Mouse (Mus musculus): Measurements from ENCODE around the gene Map7d1. TPM values are rescaled to one million over a fixed set of nuclear protein-coding genes. Genes with fewer than 3 reads are reported as not detected.

Gene Map7d1
- polyA plus RNA-seq, 1 experiment from 2014 or later, result 97.5 TPM

GRCm38 (mm10) chr4:126262119-126262807 is 6.1 kb upstream of the Map7d1 start, which contains the start of gene Trappc3:
TSS of gene Trappc3 (plus strand) at chr4:126262325.
- under 1% methylated on average over 46 of the region's 46 CpGs for WGBS
- H3K36me3 ChIP-seq, result no peaks in the 10 kb centered on the region
- H3K9me3 ChIP-seq, result no peaks in the 10 kb centered on the region
- peak within 1 kb of the TSS; percentile 75 for H3K9ac ChIP-seq
- H3K4me1 ChIP-seq (replicated peaks), result peaks cover 55% of the 10 kb centered on the region
- peak within 1 kb of the TSS; percentile 81 for H3K4me2 ChIP-seq
- peak within 1 kb of the TSS; percentile 81 for H3K4me3 ChIP-seq
- H3K27ac ChIP-seq (replicated peaks), result peak within 1 kb of the TSS; percentile 66
- ATAC-seq (ENCODE audit: low FRiP score, low read depth), result peak; percentile 97
- H3K27me3 ChIP-seq, result no peaks in the 10 kb centered on the region

DNA sequence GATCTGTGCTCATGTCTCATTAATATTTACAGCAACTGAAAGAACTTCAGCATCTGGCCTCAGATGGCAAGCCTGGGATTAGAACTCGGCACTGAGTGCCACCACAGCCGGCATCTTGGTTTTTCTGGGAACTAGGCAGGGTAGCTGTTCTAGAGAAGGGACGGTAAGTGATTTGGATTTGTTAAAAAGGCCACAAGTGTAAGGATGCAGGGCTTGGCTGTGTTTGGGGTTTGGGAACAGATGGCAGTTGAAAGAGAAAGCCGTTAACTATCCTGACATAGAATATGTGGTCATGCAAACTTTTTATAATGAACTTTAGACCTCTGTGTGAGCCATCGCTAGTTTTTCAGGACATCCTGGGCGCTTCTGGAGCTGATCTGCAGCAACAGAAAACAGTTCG is 5.5 kb upstream of the Map7d1 start:
- H3K9me3 ChIP-seq, result no peaks in the 10 kb centered on the region
- no peak for ATAC-seq (ENCODE audit: low FRiP score, low read depth)
- no peak overlapping the region for H3K27ac ChIP-seq (replicated peaks)
- peaks cover 59% of the 10 kb centered on the region for H3K4me1 ChIP-seq (replicated peaks)
- 0 out of 2 replicates have a peak overlapping the region, but pooled peaks have one; percentile 4 for H3K9ac ChIP-seq
- no peaks in the 10 kb centered on the region for H3K27me3 ChIP-seq
- 50% methylated on average over 7 of the region's 7 CpGs for WGBS
- peak overlapping the region; percentile 81; the same call in 1 of the 2 replicates for H3K4me3 ChIP-seq
- no peaks in the 10 kb centered on the region for H3K36me3 ChIP-seq
- no peak overlapping the region for H3K4me2 ChIP-seq

- no peaks in the 10 kb centered on the region for H3K9me3 ChIP-seq
- no peak overlapping the region for H3K4me2 ChIP-seq
- no peak overlapping the region for H3K9ac ChIP-seq
- no peak for ATAC-seq (ENCODE audit: low FRiP score, low read depth)
- H3K4me1 ChIP-seq (replicated peaks), result peaks cover 55% of the 10 kb centered on the region
- 77% methylated on average over 6 of the region's 6 CpGs for WGBS
- no peak overlapping the region for H3K4me3 ChIP-seq
- peak overlapping the region; percentile 67; the same call in 1 of the 2 replicates for H3K27ac ChIP-seq (replicated peaks)
- no peaks in the 10 kb centered on the region for H3K36me3 ChIP-seq
- H3K27me3 ChIP-seq, result no peaks in the 10 kb centered on the region
These were observed 5.1 kb upstream of the Map7d1 start for GRCm38 (mm10) chr4:126261266-126261665.

GRCm38 (mm10) chr4:126260520-126261201 is 4.5 kb upstream of the Map7d1 start:
- 10% methylated on average over 10 of the region's 10 CpGs for WGBS
- Histone ChIP-seq H3K36me3 (no peaks in the 10 kb centered on the region), H3K27me3 (no peaks in the 10 kb centered on the region), H3K27ac (replicated peaks) (peak overlapping the region; percentile 67; the same call in 1 of the 2 replicates), H3K4me3 (no peak overlapping the region), H3K9me3 (no peaks in the 10 kb centered on the region), H3K4me2 (no peak overlapping the region), H3K4me1 (replicated peaks) (peaks cover 53% of the 10 kb centered on the region), H3K9ac (no peak overlapping the region)
- no peak for ATAC-seq (ENCODE audit: low FRiP score, low read depth)

DNA sequence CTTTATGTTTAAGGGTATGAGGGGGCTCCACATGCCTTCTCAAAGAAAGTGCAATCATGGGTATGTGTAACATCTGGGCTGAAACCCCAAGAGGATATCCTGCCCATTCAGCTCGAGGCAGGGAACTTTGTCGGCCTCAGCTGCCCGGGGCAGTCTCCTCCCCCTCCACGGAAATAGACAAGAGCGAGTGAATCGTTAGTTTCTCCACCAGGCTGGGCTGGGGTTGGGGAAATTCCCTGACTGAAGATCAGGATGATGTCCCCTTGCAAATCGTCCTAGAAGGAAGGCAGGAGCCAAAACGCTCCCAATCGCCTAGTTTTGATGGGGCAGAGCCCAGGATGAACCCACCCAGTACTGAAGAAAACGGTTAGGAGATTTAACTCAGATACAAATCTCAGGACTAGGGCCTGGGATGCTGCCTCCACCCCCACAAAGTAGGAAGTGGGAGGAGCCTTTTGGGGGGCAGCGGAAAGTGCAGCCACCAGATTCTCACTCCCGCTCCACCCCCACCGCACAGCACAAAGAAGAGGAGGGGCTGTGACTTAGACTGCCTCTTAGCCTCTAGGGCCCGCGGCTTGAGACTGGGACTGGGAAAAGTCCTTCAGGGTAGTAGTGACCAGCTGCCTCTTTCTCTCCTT is 3.5 kb upstream of the Map7d1 start:
- 3% methylated on average over 15 of the region's 15 CpGs for WGBS
- no peak overlapping the region for H3K9ac ChIP-seq
- H3K27ac ChIP-seq (replicated peaks), result peak overlapping the region; percentile 67
- peaks cover 53% of the 10 kb centered on the region for H3K4me1 ChIP-seq (replicated peaks)
- no peak for ATAC-seq (ENCODE audit: low FRiP score, low read depth)
- H3K27me3 ChIP-seq, result no peaks in the 10 kb centered on the region
- H3K4me2 ChIP-seq, result peak overlapping the region; percentile 27
- no peaks in the 10 kb centered on the region for H3K9me3 ChIP-seq
- no peak overlapping the region for H3K4me3 ChIP-seq
- no peaks in the 10 kb centered on the region for H3K36me3 ChIP-seq

DNA sequence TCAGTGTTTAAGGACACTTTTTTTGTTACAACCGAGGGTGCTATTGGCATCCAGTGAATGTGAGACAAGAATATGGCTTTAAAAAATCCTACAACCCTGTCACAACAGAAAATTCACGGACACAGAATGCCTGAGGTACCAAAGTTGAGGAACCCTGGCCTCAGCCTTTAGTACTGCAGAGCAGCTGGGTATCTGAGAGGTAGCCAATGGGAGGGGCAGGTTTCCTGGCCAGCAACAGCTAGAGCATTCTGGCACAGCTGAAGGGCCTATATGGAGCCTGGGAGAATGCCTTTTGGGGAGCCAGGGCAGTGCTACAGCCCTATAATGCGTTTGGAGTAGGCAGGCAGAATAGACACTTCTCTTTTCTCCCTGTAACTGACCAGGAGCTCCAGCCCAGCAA is 2.9 kb upstream of the Map7d1 start:
- no peak overlapping the region for H3K4me3 ChIP-seq
- no peak overlapping the region for H3K9ac ChIP-seq
- no peaks in the 10 kb centered on the region for H3K9me3 ChIP-seq
- peak overlapping the region; percentile 46 for H3K27ac ChIP-seq (replicated peaks)
- WGBS, result 19% methylated on average over 3 of the region's 3 CpGs
- ATAC-seq (ENCODE audit: low FRiP score, low read depth), result no peak
- H3K4me2 ChIP-seq, result no peak overlapping the region
- no peaks in the 10 kb centered on the region for H3K27me3 ChIP-seq
- no peaks in the 10 kb centered on the region for H3K36me3 ChIP-seq
- peaks cover 59% of the 10 kb centered on the region for H3K4me1 ChIP-seq (replicated peaks)

- H3K4me3 ChIP-seq, result peak overlapping the region; percentile 86
- no peaks in the 10 kb centered on the region for H3K36me3 ChIP-seq
- H3K9ac ChIP-seq, result peak overlapping the region; percentile 99
- peak overlapping the region; percentile 97 for H3K4me2 ChIP-seq
- H3K4me1 ChIP-seq (replicated peaks), result peaks cover 66% of the 10 kb centered on the region
- H3K27ac ChIP-seq (replicated peaks), result peak overlapping the region; percentile 97
- no peaks in the 10 kb centered on the region for H3K27me3 ChIP-seq
- no peak for ATAC-seq (ENCODE audit: low FRiP score, low read depth)
- no peaks in the 10 kb centered on the region for H3K9me3 ChIP-seq
- 4% methylated on average over 26 of the region's 26 CpGs for WGBS
These were observed 1.1 kb upstream of the Map7d1 start for GRCm38 (mm10) chr4:126256967-126257881.

- peak; percentile 39; the same call in 1 of the 2 replicates for ATAC-seq (ENCODE audit: low FRiP score, low read depth)
- no peaks in the 10 kb centered on the region for H3K9me3 ChIP-seq
- H3K27ac ChIP-seq (replicated peaks), result peak overlapping the region; percentile 97
- no peaks in the 10 kb centered on the region for H3K36me3 ChIP-seq
- H3K4me3 ChIP-seq, result peak overlapping the region; percentile 86
- peaks cover 73% of the 10 kb centered on the region for H3K4me1 ChIP-seq (replicated peaks)
- H3K27me3 ChIP-seq, result no peaks in the 10 kb centered on the region
- peak overlapping the region; percentile 97 for H3K4me2 ChIP-seq
- peak overlapping the region; percentile 99 for H3K9ac ChIP-seq
- WGBS, result under 1% methylated on average over 45 of the region's 50 CpGs
These were observed 786 bp downstream of the Map7d1 start for GRCm38 (mm10) chr4:126255113-126256001.

GRCm38 (mm10) chr4:126254315-126255112 is 1.6 kb downstream of the Map7d1 start:
- ATAC-seq (ENCODE audit: low FRiP score, low read depth), result peak; percentile 8; the same call in 1 of the 2 replicates
- peaks cover 74% of the 10 kb centered on the region for H3K4me1 ChIP-seq (replicated peaks)
- 14% methylated on average over 9 of the region's 9 CpGs for WGBS

GRCm38 (mm10) chr4:126253637-126254272 is 2.4 kb downstream of the Map7d1 start:
- no peak overlapping the region for H3K27ac ChIP-seq (replicated peaks)
- 67% methylated on average over 14 of the region's 14 CpGs for WGBS
- no peaks in the 10 kb centered on the region for H3K36me3 ChIP-seq
- ATAC-seq (ENCODE audit: low FRiP score, low read depth), result no peak
- peak overlapping the region; percentile 99 for H3K9ac ChIP-seq
- no peaks in the 10 kb centered on the region for H3K27me3 ChIP-seq
- H3K9me3 ChIP-seq, result no peaks in the 10 kb centered on the region
- peak overlapping the region; percentile 97 for H3K4me2 ChIP-seq
- peaks cover 74% of the 10 kb centered on the region for H3K4me1 ChIP-seq (replicated peaks)
- peak overlapping the region; percentile 86 for H3K4me3 ChIP-seq

More at GRCm38 (mm10) chr4:126254315-126255112, 1.6 kb downstream of the Map7d1 start:
- Histone ChIP-seq H3K9ac (peak overlapping the region; percentile 99), H3K36me3 (no peaks in the 10 kb centered on the region), H3K4me2 (peak overlapping the region; percentile 97), H3K9me3 (no peaks in the 10 kb centered on the region), H3K4me3 (peak overlapping the region; percentile 86), H3K27me3 (no peaks in the 10 kb centered on the region), H3K27ac (replicated peaks) (peak overlapping the region; percentile 97)
